Mouse (Mus musculus): ENCODE results near the gene Ddr1.
A peak's percentile ranks its signal among the peaks of the same experiment; 100 is the strongest.

The Ddr1 gene

GRCm38 (mm10) chr17:35636363-35636762 is 68.1 kb downstream of the Ddr1 start:
- peak; percentile 56 for DNase-seq (ENCODE audit: extremely low read depth, low read depth)

- DNase-seq (ENCODE audit: extremely low read depth, low read depth): peak; percentile 74
These were observed 68.7 kb downstream of the Ddr1 start for GRCm38 (mm10) chr17:35635699-35636111.

- DNase-seq (ENCODE audit: extremely low read depth, low read depth): no peak
These were observed 69.2 kb downstream of the Ddr1 start for GRCm38 (mm10) chr17:35635202-35635601.

- no peak for DNase-seq (ENCODE audit: extremely low read depth, low read depth)
These were observed 70.4 kb downstream of the Ddr1 start for GRCm38 (mm10) chr17:35633992-35634391.

All from MEL-GATA-1-ER (cell line).